Mouse (Mus musculus): ENCODE measurements around the gene Tmco3. TPM values are rescaled to one million over a fixed set of nuclear protein-coding genes. Genes with fewer than 3 reads are reported as not detected.
A peak's percentile ranks its signal among the peaks of the same experiment; 100 is the strongest.

The Tmco3 gene
- total RNA-seq (2014; rRNA removed) (21.1 and 24.9 TPM in 2 replicates), polyA plus RNA-seq (2015; fragmentation: Nextera tagmentation; extraction: Ambion mirVana) (13.9 and 25.9 TPM in 2 replicates)

DNA sequence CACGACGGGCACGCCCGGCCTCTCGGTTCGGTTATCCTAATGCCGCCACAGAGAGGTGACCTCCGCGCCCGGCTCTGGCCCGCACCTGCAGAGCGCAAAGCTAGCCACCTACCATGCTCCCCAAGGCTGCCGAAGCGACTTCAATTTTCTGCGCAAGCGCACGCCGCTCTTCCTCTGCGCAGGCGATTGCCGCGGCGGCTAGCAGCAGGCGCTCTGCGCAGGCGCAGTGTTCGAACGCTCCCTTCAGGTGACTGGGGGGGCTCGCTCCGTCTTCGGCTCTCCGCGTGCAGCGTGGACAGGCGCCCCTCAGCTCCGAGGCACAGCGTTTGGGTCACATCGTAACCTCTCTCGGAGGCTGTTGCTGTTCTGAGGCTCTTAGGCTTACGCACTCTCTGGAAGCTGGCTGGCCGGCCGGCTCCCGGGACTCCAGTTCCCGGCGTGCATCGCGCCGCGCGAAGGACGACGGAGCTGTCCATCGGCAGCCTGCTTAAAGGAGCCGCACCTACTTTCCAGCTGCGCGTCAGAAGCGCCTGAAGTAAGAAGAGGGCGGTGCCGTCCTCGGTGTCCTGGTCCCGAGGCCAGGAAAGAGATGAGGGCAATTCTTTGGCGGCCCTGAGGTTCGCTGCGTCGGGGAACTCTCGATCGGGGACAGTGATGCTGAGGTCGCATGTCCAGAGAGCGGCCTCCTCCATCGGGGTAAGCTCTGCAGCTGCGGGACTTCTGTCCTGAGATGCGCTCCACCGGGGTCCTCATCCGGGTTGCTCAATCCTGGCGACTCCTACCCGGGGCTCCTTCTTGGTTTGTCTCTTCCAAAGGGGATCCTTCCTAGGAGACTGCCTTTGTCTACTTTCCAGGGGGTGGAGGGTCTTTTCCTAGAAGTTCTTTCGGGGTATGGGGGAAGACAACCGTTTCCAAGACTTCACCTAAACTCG is at the start of gene Tmco3, which contains the start of gene Dcun1d2:
Gene Tmco3, plus strand, starts transcription at position 499 of the 932 bp plus-strand sequence.
Gene Dcun1d2, minus strand, starts transcription at position 440 of the 932 bp plus-strand sequence.
- peak within 1 kb of the TSS; percentile 84 for H3K4me3 ChIP-seq (ENCODE audit: low read depth, low read length)
- peaks cover 4% of the 10 kb centered on the region for H3K36me3 ChIP-seq (ENCODE audit: insufficient read depth)
- ATAC-seq: peak; percentile 96
- H3K27ac ChIP-seq (ENCODE audit: low read depth, low read length): peak within 1 kb of the TSS; percentile 86
- peaks cover 14% of the 10 kb centered on the region for H3K4me1 ChIP-seq (ENCODE audit: insufficient read depth)
- H3K9ac ChIP-seq: peak within 1 kb of the TSS; percentile 76
- H3K27me3 ChIP-seq (ENCODE audit: insufficient read depth, low read length): no peaks in the 10 kb centered on the region
- DNase-seq: peak; percentile 99
- no peaks in the 10 kb centered on the region for H3K9me3 ChIP-seq (ENCODE audit: low read length)
- WGBS: 1% methylated on average over 79 of the region's 79 CpGs
- peak within 1 kb of the TSS; percentile 92 for H3K4me2 ChIP-seq (ENCODE audit: low read depth)
- TF ChIP-seq CTCF (IDR thresholded peaks at IDR 0.05; ENCODE audit: low read depth): no peak

DNA sequence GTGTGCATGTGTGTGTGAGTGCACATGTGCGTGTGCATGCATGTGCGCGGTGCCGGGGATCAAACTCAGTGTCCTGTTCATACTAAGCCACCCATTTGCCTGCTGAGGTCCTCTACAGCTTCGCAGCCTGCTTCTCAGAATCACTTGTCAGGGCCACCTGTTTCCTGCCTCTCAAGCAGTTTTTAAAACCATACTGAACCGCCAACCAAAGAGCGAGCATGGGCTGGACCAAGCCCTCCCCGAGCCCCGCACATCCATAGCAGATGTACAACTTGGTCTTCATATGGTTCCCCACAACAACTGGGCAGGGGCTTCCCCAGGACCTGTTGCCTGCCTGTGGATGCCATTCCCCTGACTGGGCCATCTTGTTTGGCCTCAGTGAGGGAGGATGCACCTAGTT is 47.9 kb upstream of the Tmco3 start:
- no peak for ATAC-seq
- WGBS: 93% methylated on average over 9 of the region's 9 CpGs
- H3K4me2 ChIP-seq (ENCODE audit: low read depth): no peak overlapping the region
- no peak overlapping the region for H3K27ac ChIP-seq (ENCODE audit: low read depth, low read length)
- no peaks in the 10 kb centered on the region for H3K9me3 ChIP-seq (ENCODE audit: low read length)
- H3K27me3 ChIP-seq (ENCODE audit: insufficient read depth, low read length): no peaks in the 10 kb centered on the region
- no peak overlapping the region for H3K4me3 ChIP-seq (ENCODE audit: low read depth, low read length)
- no peaks in the 10 kb centered on the region for H3K36me3 ChIP-seq (ENCODE audit: insufficient read depth)
- no peak for TF ChIP-seq CTCF (IDR thresholded peaks at IDR 0.05; ENCODE audit: low read depth)
- no peak overlapping the region for H3K9ac ChIP-seq
- H3K4me1 ChIP-seq (ENCODE audit: insufficient read depth): no peaks in the 10 kb centered on the region
- DNase-seq: no peak

DNA sequence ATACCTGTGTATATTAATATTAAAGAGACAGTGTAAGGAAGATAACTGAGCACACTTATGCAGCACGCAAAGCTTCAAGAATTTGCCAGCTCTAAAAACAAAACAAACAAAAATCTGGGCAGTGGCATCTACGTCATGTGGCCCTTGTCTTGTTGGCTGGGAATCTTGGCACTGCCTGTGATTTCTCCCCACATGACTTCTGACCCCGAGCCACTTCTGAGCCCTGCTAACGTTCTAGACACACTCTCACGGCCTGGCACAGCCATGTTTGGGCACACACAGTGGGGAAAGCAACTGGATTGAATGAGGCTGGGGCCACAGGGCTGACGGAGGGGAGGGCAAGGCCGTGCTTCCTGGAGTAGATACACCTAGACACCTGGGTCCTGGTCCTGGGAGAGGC is 47.3 kb upstream of the Tmco3 start:
- 77% methylated on average over 7 of the region's 7 CpGs for WGBS
- no peak for TF ChIP-seq CTCF (IDR thresholded peaks at IDR 0.05; ENCODE audit: low read depth)
- Histone ChIP-seq H3K4me1 (ENCODE audit: insufficient read depth) (no peaks in the 10 kb centered on the region), H3K4me3 (ENCODE audit: low read depth, low read length) (no peak overlapping the region), H3K4me2 (ENCODE audit: low read depth) (no peak overlapping the region), H3K9ac (no peak overlapping the region), H3K27me3 (ENCODE audit: insufficient read depth, low read length) (no peaks in the 10 kb centered on the region), H3K36me3 (ENCODE audit: insufficient read depth) (no peaks in the 10 kb centered on the region), H3K9me3 (ENCODE audit: low read length) (no peaks in the 10 kb centered on the region), H3K27ac (ENCODE audit: low read depth, low read length) (no peak overlapping the region)
- DNase-seq: no peak
- no peak for ATAC-seq

DNA sequence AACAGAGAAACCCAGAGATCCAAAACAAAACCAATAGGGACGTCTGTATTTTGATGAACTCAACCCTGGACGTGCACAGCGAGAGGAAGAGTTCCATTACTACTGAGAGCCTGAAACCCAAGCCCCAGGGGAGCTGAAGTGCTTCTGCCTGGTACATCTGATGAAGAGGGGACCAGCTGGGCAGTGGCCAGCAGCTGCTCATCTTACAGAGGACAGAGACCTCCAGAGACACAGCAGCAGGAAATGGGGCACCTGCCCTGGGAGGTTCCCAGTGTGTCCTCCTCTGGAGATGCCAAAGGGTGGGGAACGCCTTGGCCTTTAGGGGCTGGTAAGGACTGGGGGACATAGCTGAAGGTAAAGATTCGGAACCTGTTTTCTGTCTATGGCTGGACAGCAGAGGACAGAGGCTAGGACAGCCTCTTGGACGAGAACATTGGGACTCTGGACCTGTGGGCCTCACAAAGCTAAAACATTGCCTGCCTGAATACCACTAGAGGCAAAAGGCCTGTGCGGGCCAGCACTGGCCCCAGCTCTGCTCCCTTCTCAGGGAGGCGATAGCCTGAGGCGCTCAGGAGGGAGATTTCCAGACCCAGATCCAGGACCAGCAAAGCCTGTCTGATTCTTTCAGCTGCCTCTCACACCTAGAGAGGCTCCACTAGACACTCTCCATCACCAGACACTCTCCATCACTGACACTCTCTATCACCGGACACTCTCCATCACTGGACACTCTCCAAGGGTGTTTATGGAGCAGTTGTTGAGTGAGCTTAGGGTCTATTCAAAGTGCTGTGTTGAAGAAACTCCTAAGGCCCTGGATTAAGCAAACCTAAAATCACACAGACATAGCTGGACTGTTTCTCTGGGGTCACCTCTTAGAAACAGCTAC is 44.8 kb upstream of the Tmco3 start:
- 82% methylated on average over 10 of the region's 10 CpGs for WGBS
- Histone ChIP-seq H3K9me3 (ENCODE audit: low read length) (no peaks in the 10 kb centered on the region), H3K4me2 (ENCODE audit: low read depth) (no peak overlapping the region), H3K36me3 (ENCODE audit: insufficient read depth) (no peaks in the 10 kb centered on the region), H3K9ac (no peak overlapping the region), H3K4me1 (ENCODE audit: insufficient read depth) (no peaks in the 10 kb centered on the region), H3K4me3 (ENCODE audit: low read depth, low read length) (no peak overlapping the region), H3K27me3 (ENCODE audit: insufficient read depth, low read length) (no peaks in the 10 kb centered on the region), H3K27ac (ENCODE audit: low read depth, low read length) (no peak overlapping the region)
- DNase-seq (no peak), ATAC-seq (no peak)
- no peak for TF ChIP-seq CTCF (IDR thresholded peaks at IDR 0.05; ENCODE audit: low read depth)

DNA sequence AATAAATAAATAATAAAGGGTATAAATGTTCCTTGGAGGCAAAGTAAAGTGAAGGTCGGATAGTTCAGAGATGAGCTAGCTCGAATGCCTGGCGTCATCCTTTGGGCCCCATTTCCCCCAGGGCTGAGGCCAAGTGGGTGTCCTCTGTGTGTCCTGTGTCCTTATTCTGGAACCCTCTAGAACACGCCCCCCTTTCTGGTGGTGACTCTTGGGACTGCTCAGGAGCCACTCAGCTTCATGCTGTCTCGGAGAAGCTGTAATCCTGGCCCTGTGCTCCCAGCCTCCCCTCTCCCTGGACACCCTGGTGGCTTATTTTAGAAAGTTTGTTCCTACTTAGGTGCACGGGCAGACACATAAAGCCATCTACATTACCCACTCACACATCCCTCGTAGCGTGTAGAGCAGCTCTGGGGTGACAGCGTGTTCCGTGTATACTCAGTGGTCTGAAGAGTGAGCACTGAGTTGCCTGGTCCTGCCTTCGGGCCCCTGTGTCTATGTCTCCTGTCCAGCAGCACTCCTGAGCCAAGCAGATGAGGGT is 43.6 kb upstream of the Tmco3 start:
- ATAC-seq (no peak), DNase-seq (no peak)
- Histone ChIP-seq H3K4me1 (ENCODE audit: insufficient read depth) (no peaks in the 10 kb centered on the region), H3K27me3 (ENCODE audit: insufficient read depth, low read length) (no peaks in the 10 kb centered on the region), H3K4me3 (ENCODE audit: low read depth, low read length) (no peak overlapping the region), H3K27ac (ENCODE audit: low read depth, low read length) (no peak overlapping the region), H3K9me3 (ENCODE audit: low read length) (no peaks in the 10 kb centered on the region), H3K4me2 (ENCODE audit: low read depth) (no peak overlapping the region), H3K36me3 (ENCODE audit: insufficient read depth) (no peaks in the 10 kb centered on the region), H3K9ac (no peak overlapping the region)
- 89% methylated on average over 11 of the region's 11 CpGs for WGBS
- no peak for TF ChIP-seq CTCF (IDR thresholded peaks at IDR 0.05; ENCODE audit: low read depth)

DNA sequence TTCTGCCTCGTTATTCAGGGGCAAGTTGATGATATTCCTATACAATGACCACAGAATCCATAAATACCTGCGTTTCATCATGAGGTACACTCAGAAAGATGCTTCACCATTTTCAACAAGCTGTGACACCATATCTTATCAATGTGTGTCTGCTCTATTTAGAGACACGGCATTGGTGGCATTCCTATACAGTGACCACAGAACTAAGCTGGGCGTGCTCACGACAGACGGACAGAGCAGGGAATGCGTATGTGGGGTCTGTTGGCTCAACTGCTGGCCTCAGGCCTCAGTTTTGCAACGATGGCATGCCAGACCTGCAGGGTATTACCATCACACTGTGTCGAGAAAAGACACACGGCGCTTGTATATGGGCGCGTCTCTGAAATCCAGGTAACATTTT is 35.2 kb upstream of the Tmco3 start:
- H3K4me3 ChIP-seq (ENCODE audit: low read depth, low read length): no peak overlapping the region
- 89% methylated on average over 13 of the region's 13 CpGs for WGBS
- no peak for ATAC-seq

More for the DNA sequence above, 35.2 kb upstream of the Tmco3 start:
- TF ChIP-seq CTCF (IDR thresholded peaks at IDR 0.05; ENCODE audit: low read depth): no peak
- no peak for DNase-seq
- H3K4me1 ChIP-seq (ENCODE audit: insufficient read depth): no peaks in the 10 kb centered on the region
- H3K27me3 ChIP-seq (ENCODE audit: insufficient read depth, low read length): no peaks in the 10 kb centered on the region
- no peak overlapping the region for H3K27ac ChIP-seq (ENCODE audit: low read depth, low read length)
- H3K9ac ChIP-seq: no peak overlapping the region
- peaks cover 22% of the 10 kb centered on the region for H3K36me3 ChIP-seq (ENCODE audit: insufficient read depth)
- no peak overlapping the region for H3K4me2 ChIP-seq (ENCODE audit: low read depth)
- H3K9me3 ChIP-seq (ENCODE audit: low read length): no peaks in the 10 kb centered on the region

Measured in forebrain, postnatal 0 days (tissue).